In genomic region chr6:82847598-82847997, GRCm38 (mm10) we compare ENCODE assay signal across 16 mouse cellular contexts.
A peak's percentile ranks its signal among the peaks of the same experiment; 100 is the strongest.
DNase-seq lines count a peak whose midpoint lies in the region.
"Had no signal": no experiment of that assay in that cellular context is flagged by ENCODE, and none has a peak within 500 bp of the region (broad histone marks: within the 10 kb centered on the region; RNA-seq: fewer than 3 reads in every experiment).

No protein-coding gene starts in this region.

- intact Hi-C loops in left cerebral cortex, postnatal 4 days (cut with DNase I), result no loop called here
- intact Hi-C loops in left cerebral cortex, postnatal 14 days (cut with DNase I), result no loop called here

- DNase-seq in frontal cortex, postnatal 36 days (ENCODE audit: low spot score in 2 of 2), result peak; percentile 2 to 55
- no peak for DNase-seq in frontal cortex, postnatal 10 days (ENCODE audit: low spot score in 2 of 2)
- DNase-seq in left cerebral cortex, adult 9 months (ENCODE audit: low spot score in 2 of 2), result peak; percentile 13 to 46
- no peak for DNase-seq in left cerebral cortex, postnatal 4 days
- peak; percentile 11 to 43 for DNase-seq in left cerebral cortex, postnatal 14 days (ENCODE audit: low spot score in 2 of 2)
- peak; percentile 51 for DNase-seq in telencephalon, adult 2 months (ENCODE audit: low read depth, low spot score)
- DNase-seq in retina, postnatal 1 day, result no peak
- DNase-seq: adrenal gland, postnatal 14 days; cerebellum, adult 9-10 months; gastrocnemius, adult 2 months; kidney, adult 8-10 months; kidney, postnatal 10 days; liver, embryonic 13.5 days; lung, adult 2 months; lung, postnatal 14 days; spleen, adult 18-20 months had no signal

Comparison
In these comparisons a context has a peak if more than half of its experiments do, and no peak if none do; other contexts are left out.
1. DNase-seq: peak in frontal cortex, postnatal 36 days (2 of 2), left cerebral cortex, adult 9 months (2 of 2), left cerebral cortex, postnatal 14 days (2 of 2) and telencephalon, adult 2 months (single experiment); none in frontal cortex, postnatal 10 days (0 of 2), left cerebral cortex, postnatal 4 days (single experiment) and retina, postnatal 1 day (single experiment).